Mouse (Mus musculus) ovary, postnatal 10 days (tissue): ENCODE data around the gene Gm13694.

Experiments used
- DNase-seq: peaks from one replicate; pipeline ENCODE4 v3.0.0; 2022; ENCODE audit warnings: low spot score

The Gm13694 gene

GRCm38 (mm10) chr2:84025217-84025616, 46.5 kb downstream of the Gm13694 start:
- DNase-seq = no peak
